Mouse (Mus musculus) thymus, postnatal 25 days (tissue): ENCODE results near the gene Fam57a.

Experiments used
- DNase-seq: peaks from one replicate; pipeline ENCODE4 v3.0.0; 2022

Gene Fam57a

GRCm38 (mm10) chr11:76247239-76247638 lies 67.8 kb downstream of the Fam57a start:
- no peak for DNase-seq

- DNase-seq, result no peak
These were observed 72.6 kb downstream of the Fam57a start for GRCm38 (mm10) chr11:76252036-76252435.

DNA sequence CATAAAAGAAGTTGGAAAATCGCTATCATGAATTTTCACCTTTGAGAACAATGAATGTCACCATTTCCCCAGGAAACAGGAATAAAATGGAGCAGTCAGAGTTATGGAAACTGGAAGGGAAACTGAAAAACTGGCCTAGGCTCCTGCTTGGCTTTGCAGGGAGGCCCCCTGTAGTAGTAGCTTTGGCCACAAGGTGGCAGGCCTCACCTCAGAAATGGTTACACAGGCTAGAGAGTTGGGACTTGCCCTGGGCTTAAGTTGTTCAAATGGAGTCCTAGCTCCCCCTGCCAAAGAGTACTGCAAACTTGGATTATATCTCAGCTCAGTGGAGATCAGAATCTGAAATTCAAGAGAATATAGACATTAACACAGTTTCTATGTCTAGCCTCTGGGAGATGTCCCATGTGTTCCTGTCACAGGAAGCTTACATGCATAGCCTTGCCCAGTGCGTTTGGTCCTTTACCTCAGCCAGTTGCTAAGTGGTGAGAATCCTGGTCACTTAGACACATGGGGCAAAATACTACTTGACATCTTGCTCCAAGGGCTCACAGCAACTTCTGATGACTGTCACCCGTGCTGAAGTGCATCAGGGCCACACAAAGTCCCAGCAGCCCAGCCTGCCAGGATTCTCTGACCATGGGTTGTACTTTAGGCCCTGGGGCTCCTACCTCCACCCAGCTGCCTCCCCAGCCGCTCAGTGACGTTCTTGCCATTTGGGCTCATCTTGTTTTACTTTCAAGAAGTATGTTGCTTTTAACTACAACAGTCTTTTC lies 73.9 kb downstream of the Fam57a start:
- DNase-seq, result peak; percentile 85

GRCm38 (mm10) chr11:76253918-76254264 lies 74.4 kb downstream of the Fam57a start:
- no peak for DNase-seq

- no peak for DNase-seq
These were observed 76.0 kb downstream of the Fam57a start for GRCm38 (mm10) chr11:76255431-76256001.

DNA sequence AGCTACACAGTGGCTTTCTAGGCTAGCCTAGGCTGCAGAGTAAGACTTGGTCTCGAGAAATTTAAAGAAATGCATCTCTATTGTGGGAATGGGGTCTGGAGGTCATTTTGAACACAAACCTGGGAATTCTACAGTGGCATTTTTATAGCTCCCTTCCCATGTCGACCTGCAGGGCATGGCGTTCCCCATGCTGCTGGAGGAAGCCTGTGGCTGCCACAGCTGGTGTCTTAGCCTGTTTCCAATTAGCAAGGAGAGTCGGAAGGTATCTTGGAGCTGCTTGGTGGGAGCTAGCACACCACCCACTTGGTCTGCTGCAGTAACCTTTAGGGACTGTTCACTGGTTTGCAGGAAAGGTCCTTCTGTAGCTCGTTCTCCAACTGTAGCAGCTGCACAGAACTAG lies 76.7 kb downstream of the Fam57a start:
- DNase-seq, result no peak

GRCm38 (mm10) chr11:76257386-76257785 lies 77.9 kb downstream of the Fam57a start:
- no peak for DNase-seq

GRCm38 (mm10) chr11:76258511-76258910 lies 79.0 kb downstream of the Fam57a start:
- DNase-seq, result no peak

DNA sequence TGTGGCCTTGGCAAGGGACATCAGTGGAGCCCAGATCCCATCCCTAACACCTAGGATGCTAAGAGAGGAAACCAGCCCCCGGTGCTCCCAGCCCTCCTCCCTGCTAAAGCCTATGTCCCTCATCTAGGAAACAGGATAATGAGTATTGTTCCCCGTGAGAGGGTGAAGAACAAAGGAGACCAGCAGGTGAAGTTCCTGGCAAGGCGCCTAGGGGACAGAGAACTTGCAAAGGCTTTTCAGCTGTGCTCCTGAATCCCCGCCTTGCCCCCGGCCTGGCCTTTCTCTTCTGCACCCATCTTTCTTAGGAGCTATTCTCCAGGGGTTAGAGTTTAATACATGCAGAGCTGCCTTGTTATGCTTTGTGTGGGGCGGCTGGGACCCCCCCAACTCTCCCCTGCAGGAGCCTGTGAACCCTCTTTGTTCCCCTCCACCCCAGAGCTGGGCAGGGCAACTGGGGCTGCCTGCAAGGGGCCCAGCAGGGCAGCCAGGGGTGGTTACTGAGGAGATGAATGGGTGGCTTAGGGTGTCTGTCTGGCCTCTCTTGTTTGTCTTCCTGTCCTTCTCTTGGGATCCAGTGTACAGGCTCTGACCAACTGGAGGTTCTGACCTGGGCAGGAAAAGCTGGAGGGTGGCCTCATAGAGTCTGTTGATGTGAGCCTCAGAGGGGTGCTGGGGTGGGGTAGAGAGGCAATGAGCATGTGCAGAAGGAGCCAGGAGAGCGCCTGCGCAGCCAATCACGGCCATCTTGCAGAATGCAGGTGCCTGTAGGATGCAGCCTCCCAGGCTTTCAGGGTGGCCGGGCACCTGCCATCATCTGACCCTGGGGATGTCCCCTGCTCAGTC lies 81.0 kb downstream of the Fam57a start:
- DNase-seq, result no peak

DNA sequence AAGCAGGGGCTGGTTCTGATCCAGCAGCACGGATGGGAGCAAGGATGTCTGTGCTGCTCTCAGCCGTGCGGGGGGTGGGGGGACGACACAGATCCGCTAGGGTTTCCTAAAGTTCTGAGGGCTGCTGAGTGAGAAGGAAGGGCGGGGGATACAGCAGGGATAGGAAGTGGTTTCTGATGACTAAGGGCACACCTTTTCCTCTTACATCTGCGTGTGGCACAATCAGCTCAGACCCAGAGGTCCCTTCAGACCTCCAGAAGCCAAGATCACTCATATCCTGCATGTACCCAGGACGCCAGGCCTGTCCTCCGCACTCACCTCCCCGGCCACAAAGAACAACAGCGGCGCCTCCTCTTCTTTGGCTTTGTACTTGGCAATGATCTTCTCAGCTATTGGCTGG lies 81.8 kb downstream of the Fam57a start:
- no peak for DNase-seq

DNA sequence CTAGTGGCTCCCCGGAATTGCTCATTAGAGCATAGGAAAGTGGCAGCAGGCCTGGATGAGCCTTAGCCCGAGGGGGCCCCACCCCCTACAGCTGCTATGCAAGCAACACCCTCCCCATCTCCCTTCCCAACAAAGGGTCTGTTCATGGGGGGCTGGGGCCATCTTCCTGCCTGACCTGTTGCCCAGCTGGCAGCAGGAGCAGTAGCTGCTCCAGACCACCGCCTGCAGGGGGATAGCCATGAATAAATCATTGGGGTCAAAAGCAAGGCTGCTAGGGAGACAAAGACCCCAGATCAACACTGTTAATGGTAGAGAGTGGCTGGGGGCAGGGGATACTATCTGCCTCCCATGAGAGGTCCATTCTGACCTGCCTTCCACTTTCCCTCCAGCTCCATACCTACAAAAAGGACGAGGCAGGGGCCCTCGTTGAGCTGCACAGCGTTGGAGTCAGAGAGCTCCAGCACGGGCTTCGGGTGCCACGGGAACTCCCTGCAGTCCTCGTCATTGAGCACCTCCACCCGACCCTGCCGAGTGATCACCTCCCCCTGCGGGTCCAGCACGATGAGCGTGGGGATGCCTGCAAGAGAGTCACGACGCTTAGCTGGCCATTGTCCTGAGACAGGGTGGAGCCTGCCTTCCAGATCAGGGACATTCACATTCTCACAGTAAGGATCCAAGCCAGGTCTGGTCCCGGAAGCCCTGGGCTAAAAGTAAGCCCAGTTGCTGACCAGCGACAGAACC lies 83.3 kb downstream of the Fam57a start:
- DNase-seq, result no peak
